Mouse (Mus musculus): Measurements from ENCODE around the gene Gstt4. TPM values are rescaled to one million over a fixed set of nuclear protein-coding genes. Genes with fewer than 3 reads are reported as not detected.

Gene Gstt4
- polyA plus RNA-seq, 1 experiment from 2014 or later = not detected

DNA sequence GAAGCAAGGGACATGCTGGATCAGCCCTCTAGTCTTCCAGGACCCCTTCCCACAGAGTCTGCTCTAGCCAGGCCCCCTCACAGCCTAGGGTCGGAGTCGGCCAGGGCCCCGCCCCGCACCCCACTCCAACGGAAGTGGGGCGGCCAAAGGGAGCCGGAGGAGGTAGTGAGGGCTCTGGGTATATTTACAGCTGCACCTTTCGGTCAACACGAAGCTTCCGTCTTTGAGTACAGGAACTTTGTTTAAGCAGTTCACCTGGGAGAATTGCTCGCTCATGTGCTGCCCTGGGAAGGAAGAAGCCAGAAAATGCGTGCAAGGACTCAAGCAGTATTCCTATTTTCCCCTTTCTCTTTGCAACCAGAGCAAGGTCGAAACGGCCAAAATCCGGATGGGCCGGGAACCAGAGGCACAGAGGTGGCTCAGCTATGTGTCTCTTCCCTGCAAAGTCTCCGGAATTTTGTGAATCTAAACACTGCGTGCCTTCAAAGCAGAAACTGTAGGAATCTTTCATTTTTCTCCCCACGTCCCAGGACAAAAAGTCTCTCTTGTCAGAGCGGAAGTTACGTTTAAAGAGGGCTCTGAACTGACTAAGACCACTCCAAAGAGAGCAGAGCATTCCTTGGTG lies 11.2 kb upstream of the Gstt4 start:
- Histone ChIP-seq H3K4me3 (ENCODE audit: low read depth, low read length) (peak overlapping the region; percentile 55), H3K27me3 (replicated peaks; ENCODE audit: control insufficient read depth, insufficient read depth, low read length) (no peaks in the 10 kb centered on the region), H3K27ac (ENCODE audit: low read depth, low read length) (peak overlapping the region; percentile 55), H3K9ac (ENCODE audit: low read depth, low read length) (peak overlapping the region; percentile 50), H3K36me3 (ENCODE audit: control insufficient read depth, insufficient read depth) (no peaks in the 10 kb centered on the region), H3K9me3 (ENCODE audit: control insufficient read depth) (no peaks in the 10 kb centered on the region), H3K4me2 (replicated peaks; ENCODE audit: low read depth) (peak overlapping the region; percentile 86), H3K4me1 (replicated peaks; ENCODE audit: control insufficient read depth, insufficient read depth, low read length) (no peaks in the 10 kb centered on the region)
- no peak for TF ChIP-seq CTCF (IDR thresholded peaks at IDR 0.05; ENCODE audit: low read depth)
- 9% methylated on average over 21 of the region's 21 CpGs for WGBS
- no peak for ATAC-seq

DNA sequence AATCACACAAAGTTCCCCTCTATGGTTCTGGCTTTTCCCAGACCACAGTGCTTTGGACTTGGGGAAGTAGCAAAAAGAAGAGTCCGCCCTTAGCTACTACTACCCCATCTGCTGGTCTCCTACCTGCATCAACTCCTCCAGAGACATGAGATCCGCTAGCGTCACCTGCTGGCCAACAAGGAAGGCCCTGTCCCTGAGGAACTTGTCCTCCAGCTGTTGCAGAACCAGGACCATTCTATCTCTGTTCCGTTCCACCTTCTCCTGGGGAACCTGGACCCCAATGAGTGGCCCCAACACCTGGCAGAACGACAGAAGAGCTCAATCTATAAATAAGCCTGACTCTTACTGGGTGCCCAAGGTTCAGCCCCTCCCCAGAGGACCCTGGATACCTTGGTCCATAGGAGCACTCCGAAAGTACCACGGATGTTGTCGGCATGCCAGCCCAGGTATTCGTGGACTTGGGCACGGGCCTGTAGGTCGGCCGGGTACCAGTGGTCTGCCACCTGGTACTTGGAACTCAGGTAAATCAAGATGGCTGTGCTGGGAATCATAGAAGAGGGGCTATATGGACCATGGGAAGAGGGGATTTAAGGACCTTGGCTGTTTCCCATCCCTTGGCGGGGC lies 10.0 kb upstream of the Gstt4 start:
- TF ChIP-seq CTCF (IDR thresholded peaks at IDR 0.05; ENCODE audit: low read depth) = peak; percentile 96
- H3K36me3 ChIP-seq (ENCODE audit: control insufficient read depth, insufficient read depth) = no peaks in the 10 kb centered on the region
- 0 out of 2 replicates have a peak, but pooled peaks have one; percentile 5 for ATAC-seq

GRCm38 (mm10) chr10:75830275-75830670 lies 7.9 kb upstream of the Gstt4 start:
- H3K36me3 ChIP-seq (ENCODE audit: control insufficient read depth, insufficient read depth) = no peaks in the 10 kb centered on the region
- no peak for ATAC-seq
- no peak overlapping the region for H3K4me2 ChIP-seq (replicated peaks; ENCODE audit: low read depth)
- no peaks in the 10 kb centered on the region for H3K27me3 ChIP-seq (replicated peaks; ENCODE audit: control insufficient read depth, insufficient read depth, low read length)
- no peak overlapping the region for H3K27ac ChIP-seq (ENCODE audit: low read depth, low read length)
- H3K9me3 ChIP-seq (ENCODE audit: control insufficient read depth) = no peaks in the 10 kb centered on the region
- no peak overlapping the region for H3K4me3 ChIP-seq (ENCODE audit: low read depth, low read length)
- WGBS = 83% methylated on average over 2 of the region's 2 CpGs
- no peak overlapping the region for H3K9ac ChIP-seq (ENCODE audit: low read depth, low read length)
- TF ChIP-seq CTCF (IDR thresholded peaks at IDR 0.05; ENCODE audit: low read depth) = no peak
- no peaks in the 10 kb centered on the region for H3K4me1 ChIP-seq (replicated peaks; ENCODE audit: control insufficient read depth, insufficient read depth, low read length)

More for the DNA sequence above, 10.0 kb upstream of the Gstt4 start:
- WGBS = 65% methylated on average over 13 of the region's 13 CpGs
- Histone ChIP-seq H3K27me3 (replicated peaks; ENCODE audit: control insufficient read depth, insufficient read depth, low read length) (no peaks in the 10 kb centered on the region), H3K4me3 (ENCODE audit: low read depth, low read length) (no peak overlapping the region), H3K9ac (ENCODE audit: low read depth, low read length) (no peak overlapping the region), H3K4me2 (replicated peaks; ENCODE audit: low read depth) (no peak overlapping the region), H3K9me3 (ENCODE audit: control insufficient read depth) (no peaks in the 10 kb centered on the region), H3K4me1 (replicated peaks; ENCODE audit: control insufficient read depth, insufficient read depth, low read length) (no peaks in the 10 kb centered on the region), H3K27ac (ENCODE audit: low read depth, low read length) (no peak overlapping the region)

DNA sequence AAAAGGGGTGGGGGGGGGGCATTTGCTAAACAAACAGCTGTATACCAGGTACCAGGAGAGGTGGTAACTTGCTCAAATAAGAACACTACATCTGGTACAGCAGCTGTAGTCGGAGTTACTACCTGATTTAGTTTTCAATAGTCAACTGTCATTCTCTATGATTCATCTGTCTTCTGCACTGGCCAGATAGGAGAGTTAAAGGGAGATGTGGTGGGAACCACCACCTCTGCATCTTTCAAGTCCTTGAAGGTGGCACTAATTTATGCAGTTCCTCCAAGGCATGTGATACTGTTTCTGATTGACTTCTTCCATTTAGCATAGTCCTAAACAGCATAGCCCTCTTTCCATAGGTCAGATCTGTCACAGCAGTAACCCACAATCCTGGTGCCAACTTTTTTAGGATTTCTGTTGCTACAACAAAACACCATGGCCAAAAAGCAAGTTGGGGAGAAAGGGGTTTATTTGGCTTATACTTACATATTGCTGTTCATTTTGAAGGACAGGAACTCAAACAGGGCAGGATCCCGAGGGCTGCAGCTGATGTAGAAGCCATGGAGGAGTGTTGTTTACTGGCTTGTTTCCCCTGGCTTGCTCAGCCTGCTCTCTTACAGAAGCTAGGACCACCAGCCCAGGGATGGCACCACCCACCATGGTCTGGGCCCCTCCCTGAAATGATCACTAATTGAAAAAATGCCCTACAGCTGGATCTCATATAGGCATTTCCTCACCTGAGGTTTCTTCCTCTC lies 7.4 kb upstream of the Gstt4 start:
- Histone ChIP-seq H3K27me3 (replicated peaks; ENCODE audit: control insufficient read depth, insufficient read depth, low read length) (no peaks in the 10 kb centered on the region), H3K36me3 (ENCODE audit: control insufficient read depth, insufficient read depth) (no peaks in the 10 kb centered on the region), H3K4me2 (replicated peaks; ENCODE audit: low read depth) (no peak overlapping the region), H3K9ac (ENCODE audit: low read depth, low read length) (no peak overlapping the region), H3K4me3 (ENCODE audit: low read depth, low read length) (no peak overlapping the region), H3K27ac (ENCODE audit: low read depth, low read length) (no peak overlapping the region), H3K9me3 (ENCODE audit: control insufficient read depth) (no peaks in the 10 kb centered on the region), H3K4me1 (replicated peaks; ENCODE audit: control insufficient read depth, insufficient read depth, low read length) (no peaks in the 10 kb centered on the region)
- no peak for TF ChIP-seq CTCF (IDR thresholded peaks at IDR 0.05; ENCODE audit: low read depth)
- 81% methylated on average over 2 of the region's 2 CpGs for WGBS
- ATAC-seq = no peak

- ATAC-seq = no peak
- H3K4me1 ChIP-seq (replicated peaks; ENCODE audit: control insufficient read depth, insufficient read depth, low read length) = no peaks in the 10 kb centered on the region
- H3K27me3 ChIP-seq (replicated peaks; ENCODE audit: control insufficient read depth, insufficient read depth, low read length) = no peaks in the 10 kb centered on the region
- H3K9ac ChIP-seq (ENCODE audit: low read depth, low read length) = no peak overlapping the region
- H3K27ac ChIP-seq (ENCODE audit: low read depth, low read length) = no peak overlapping the region
- no peaks in the 10 kb centered on the region for H3K9me3 ChIP-seq (ENCODE audit: control insufficient read depth)
- no peak for TF ChIP-seq CTCF (IDR thresholded peaks at IDR 0.05; ENCODE audit: low read depth)
- no peaks in the 10 kb centered on the region for H3K36me3 ChIP-seq (ENCODE audit: control insufficient read depth, insufficient read depth)
- no peak overlapping the region for H3K4me3 ChIP-seq (ENCODE audit: low read depth, low read length)
- no peak overlapping the region for H3K4me2 ChIP-seq (replicated peaks; ENCODE audit: low read depth)
These were observed 6.2 kb upstream of the Gstt4 start for GRCm38 (mm10) chr10:75828500-75828931.

GRCm38 (mm10) chr10:75827668-75828360 lies 5.5 kb upstream of the Gstt4 start:
- ATAC-seq = no peak
- Histone ChIP-seq H3K9me3 (ENCODE audit: control insufficient read depth) (no peaks in the 10 kb centered on the region), H3K4me1 (replicated peaks; ENCODE audit: control insufficient read depth, insufficient read depth, low read length) (no peaks in the 10 kb centered on the region), H3K9ac (ENCODE audit: low read depth, low read length) (no peak overlapping the region), H3K27me3 (replicated peaks; ENCODE audit: control insufficient read depth, insufficient read depth, low read length) (no peaks in the 10 kb centered on the region), H3K4me2 (replicated peaks; ENCODE audit: low read depth) (no peak overlapping the region), H3K27ac (ENCODE audit: low read depth, low read length) (no peak overlapping the region), H3K4me3 (ENCODE audit: low read depth, low read length) (no peak overlapping the region), H3K36me3 (ENCODE audit: control insufficient read depth, insufficient read depth) (no peaks in the 10 kb centered on the region)
- no peak for TF ChIP-seq CTCF (IDR thresholded peaks at IDR 0.05; ENCODE audit: low read depth)
- 91% methylated on average over 4 of the region's 4 CpGs for WGBS

All from intestine, postnatal 0 days (tissue).